Mouse (Mus musculus) embryo, embryonic 11.5 days (tissue): ENCODE data around the gene Pdzd2.

ENCODE experiments used
- DNase-seq: peaks from one replicate; pipeline ENCODE4 v3.0.0-alpha.2; 2012; ENCODE audit warnings: low read depth, low spot score

Gene Pdzd2

GRCm38 (mm10) chr15:12732613-12733012, 7.1 kb downstream of the Pdzd2 start:
- DNase-seq = no peak

GRCm38 (mm10) chr15:12728381-12728780, 11.3 kb downstream of the Pdzd2 start:
- DNase-seq = no peak

- no peak for DNase-seq
Measured at GRCm38 (mm10) chr15:12725256-12725655, 14.5 kb downstream of the Pdzd2 start.

- no peak for DNase-seq
Measured at GRCm38 (mm10) chr15:12721684-12722500, 17.8 kb downstream of the Pdzd2 start.

GRCm38 (mm10) chr15:12718819-12719218, 20.9 kb downstream of the Pdzd2 start:
- DNase-seq = no peak

- no peak for DNase-seq
Measured at GRCm38 (mm10) chr15:12717410-12717809, 22.3 kb downstream of the Pdzd2 start.

- DNase-seq = no peak
Measured at GRCm38 (mm10) chr15:12716881-12717280, 22.8 kb downstream of the Pdzd2 start.

- no peak for DNase-seq
Measured at GRCm38 (mm10) chr15:12714322-12714721, 25.4 kb downstream of the Pdzd2 start.

- DNase-seq = no peak
Measured at GRCm38 (mm10) chr15:12713216-12713615, 26.5 kb downstream of the Pdzd2 start.

- no peak for DNase-seq
Measured at GRCm38 (mm10) chr15:12710036-12710435, 29.7 kb downstream of the Pdzd2 start.

- DNase-seq = no peak
Measured at GRCm38 (mm10) chr15:12708297-12708696, 31.4 kb downstream of the Pdzd2 start.

- no peak for DNase-seq
Measured at GRCm38 (mm10) chr15:12706902-12707301, 32.8 kb downstream of the Pdzd2 start.

GRCm38 (mm10) chr15:12700367-12700766, 39.4 kb downstream of the Pdzd2 start:
- no peak for DNase-seq

- DNase-seq = no peak
Measured at GRCm38 (mm10) chr15:12697741-12698140, 42.0 kb downstream of the Pdzd2 start.

- DNase-seq = no peak
Measured at GRCm38 (mm10) chr15:12696889-12697288, 42.8 kb downstream of the Pdzd2 start.

- DNase-seq = no peak
Measured at GRCm38 (mm10) chr15:12689716-12690381, 49.9 kb downstream of the Pdzd2 start.

- DNase-seq = no peak
Measured at GRCm38 (mm10) chr15:12682549-12682948, 57.2 kb downstream of the Pdzd2 start.

- DNase-seq = no peak
Measured at GRCm38 (mm10) chr15:12681891-12682290, 57.8 kb downstream of the Pdzd2 start.

- no peak for DNase-seq
Measured at GRCm38 (mm10) chr15:12680750-12681149, 59.0 kb downstream of the Pdzd2 start.

- DNase-seq = no peak
Measured at GRCm38 (mm10) chr15:12679996-12680395, 59.7 kb downstream of the Pdzd2 start.

GRCm38 (mm10) chr15:12678540-12679112, 61.1 kb downstream of the Pdzd2 start:
- DNase-seq = no peak

GRCm38 (mm10) chr15:12675366-12675765, 64.4 kb downstream of the Pdzd2 start:
- DNase-seq = no peak

- DNase-seq = no peak
Measured at GRCm38 (mm10) chr15:12674026-12674425, 65.7 kb downstream of the Pdzd2 start.
